Mouse (Mus musculus): ENCODE data around the gene Tgfbr2. TPM values are rescaled to one million over a fixed set of nuclear protein-coding genes. Genes with fewer than 3 reads are reported as not detected.

Gene Tgfbr2
- polyA plus RNA-seq, 1 experiment from 2014 or later = 6.5 TPM

DNA sequence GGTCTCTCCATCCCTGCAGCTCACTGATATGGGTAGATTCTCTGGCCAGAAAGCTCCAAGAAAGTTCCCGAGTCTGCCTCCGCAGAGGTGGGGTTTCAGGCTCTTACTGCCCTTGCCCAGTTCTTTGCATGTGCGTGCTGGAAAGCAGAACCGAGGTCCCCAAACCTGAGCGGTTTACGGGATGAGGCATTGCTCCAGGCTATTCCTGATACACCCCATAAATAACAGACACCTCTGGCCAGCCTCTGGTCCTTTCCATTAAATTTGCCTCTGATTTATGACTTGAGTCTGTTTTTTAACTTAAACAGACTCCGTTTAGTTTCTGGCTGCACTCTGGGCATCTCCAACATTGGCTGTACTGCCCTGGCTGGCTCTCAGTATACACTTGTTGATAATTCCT is 26.4 kb downstream of the Tgfbr2 start:
- no peak overlapping the region for H3K4me2 ChIP-seq (ENCODE audit: low read length)
- WGBS = 94% methylated on average over 7 of the region's 7 CpGs
- no peaks in the 10 kb centered on the region for H3K36me3 ChIP-seq (ENCODE audit: control insufficient read depth, insufficient read depth)
- no peaks in the 10 kb centered on the region for H3K9me3 ChIP-seq (ENCODE audit: control insufficient read depth, low read length)
- ATAC-seq = no peak
- H3K4me3 ChIP-seq (replicated peaks; ENCODE audit: low read length) = no peak overlapping the region
- H3K4me1 ChIP-seq (replicated peaks; ENCODE audit: control insufficient read depth, insufficient read depth, low read length) = 0 out of 2 replicates have a peak, but pooled peaks cover 2% of the 10 kb centered on the region
- no peaks in the 10 kb centered on the region; the same call in 1 of the 2 replicates for H3K27me3 ChIP-seq (replicated peaks; ENCODE audit: control insufficient read depth, insufficient read depth, low read length)
- no peak overlapping the region for H3K9ac ChIP-seq (replicated peaks; ENCODE audit: low read depth, low read length)
- no peak overlapping the region for H3K27ac ChIP-seq (ENCODE audit: low read length)

DNA sequence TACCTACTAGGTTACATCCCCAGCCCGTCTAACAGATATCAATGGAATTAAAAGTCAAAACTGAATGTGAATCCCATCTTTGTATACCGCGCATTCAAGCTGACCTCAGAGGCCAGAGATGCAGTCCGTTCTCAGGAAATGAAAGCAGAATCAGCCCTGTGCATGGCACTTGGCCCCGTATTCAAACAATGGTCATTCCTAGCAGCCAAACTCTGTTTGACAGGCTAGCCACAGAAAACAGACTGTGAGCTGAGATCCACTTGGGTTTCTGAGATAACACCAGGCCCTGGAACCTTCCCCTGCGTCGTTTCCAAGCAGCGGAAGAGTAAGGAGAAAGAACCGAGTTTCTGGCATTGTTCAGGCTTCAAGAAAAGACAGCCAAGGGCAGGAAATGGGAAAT is 28.9 kb downstream of the Tgfbr2 start:
- H3K4me1 ChIP-seq (replicated peaks; ENCODE audit: control insufficient read depth, insufficient read depth, low read length) = 0 out of 2 replicates have a peak, but pooled peaks cover 2% of the 10 kb centered on the region
- H3K9ac ChIP-seq (replicated peaks; ENCODE audit: low read depth, low read length) = no peak overlapping the region
- no peak overlapping the region for H3K4me2 ChIP-seq (ENCODE audit: low read length)
- H3K9me3 ChIP-seq (ENCODE audit: control insufficient read depth, low read length) = no peaks in the 10 kb centered on the region
- peak overlapping the region; percentile 17; the same call in 1 of the 2 replicates for H3K27ac ChIP-seq (ENCODE audit: low read length)
- H3K4me3 ChIP-seq (replicated peaks; ENCODE audit: low read length) = no peak overlapping the region
- WGBS = 66% methylated on average over 9 of the region's 9 CpGs
- no peak for ATAC-seq
- H3K36me3 ChIP-seq (ENCODE audit: control insufficient read depth, insufficient read depth) = no peaks in the 10 kb centered on the region
- H3K27me3 ChIP-seq (replicated peaks; ENCODE audit: control insufficient read depth, insufficient read depth, low read length) = no peaks in the 10 kb centered on the region; the same call in 1 of the 2 replicates

DNA sequence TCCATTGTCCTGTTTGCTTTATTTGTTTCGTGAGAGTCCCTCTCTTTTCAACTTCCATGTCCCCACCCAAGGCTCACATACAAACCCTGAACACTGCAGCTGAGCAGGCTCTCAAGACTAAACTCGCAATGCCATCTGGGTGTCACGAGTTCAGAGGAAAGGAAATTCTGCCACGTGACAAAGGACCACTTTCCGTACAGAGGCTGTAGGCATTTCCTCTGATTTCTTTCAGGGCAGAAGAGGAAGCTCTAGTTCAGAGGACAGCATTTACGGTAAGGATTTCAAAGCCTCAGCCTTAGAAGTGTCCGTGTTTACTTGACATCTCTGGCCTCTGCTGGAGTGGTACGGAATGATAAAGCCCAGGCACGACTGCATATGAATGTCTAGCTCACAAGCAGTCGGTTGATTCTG is 29.9 kb downstream of the Tgfbr2 start:
- Histone ChIP-seq H3K4me3 (replicated peaks; ENCODE audit: low read length) (no peak overlapping the region), H3K9me3 (ENCODE audit: control insufficient read depth, low read length) (no peaks in the 10 kb centered on the region), H3K36me3 (ENCODE audit: control insufficient read depth, insufficient read depth) (no peaks in the 10 kb centered on the region), H3K4me2 (ENCODE audit: low read length) (no peak overlapping the region), H3K4me1 (replicated peaks; ENCODE audit: control insufficient read depth, insufficient read depth, low read length) (0 out of 2 replicates have a peak, but pooled peaks cover 2% of the 10 kb centered on the region), H3K27me3 (replicated peaks; ENCODE audit: control insufficient read depth, insufficient read depth, low read length) (no peaks in the 10 kb centered on the region; the same call in 1 of the 2 replicates), H3K9ac (replicated peaks; ENCODE audit: low read depth, low read length) (no peak overlapping the region), H3K27ac (ENCODE audit: low read length) (no peak overlapping the region)
- WGBS = 69% methylated on average over 10 of the region's 10 CpGs
- no peak for ATAC-seq

DNA sequence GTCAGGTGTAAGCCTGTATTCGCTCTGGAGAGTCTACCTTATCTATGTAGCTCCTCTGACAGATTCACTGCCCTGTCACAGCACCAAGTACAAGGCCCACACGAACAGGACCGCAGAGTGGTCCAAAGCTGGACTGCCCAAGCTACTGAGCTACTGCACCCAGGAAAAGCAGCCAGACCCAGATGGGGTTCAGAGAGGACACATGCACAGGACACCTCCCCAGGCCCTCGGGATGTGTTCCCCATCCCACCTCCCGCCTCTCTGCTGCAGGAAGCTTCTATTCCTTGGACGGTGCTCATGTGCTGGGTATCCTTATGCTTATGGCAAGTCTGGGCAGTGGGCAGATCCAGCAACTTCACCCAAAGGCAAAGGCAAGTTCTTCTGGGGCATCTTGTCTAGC is 34.7 kb downstream of the Tgfbr2 start:
- Histone ChIP-seq H3K4me1 (replicated peaks; ENCODE audit: control insufficient read depth, insufficient read depth, low read length) (peaks cover 7% of the 10 kb centered on the region; the same call in 1 of the 2 replicates), H3K27ac (ENCODE audit: low read length) (no peak overlapping the region), H3K9me3 (ENCODE audit: control insufficient read depth, low read length) (no peaks in the 10 kb centered on the region), H3K4me3 (replicated peaks; ENCODE audit: low read length) (no peak overlapping the region), H3K4me2 (ENCODE audit: low read length) (no peak overlapping the region), H3K27me3 (replicated peaks; ENCODE audit: control insufficient read depth, insufficient read depth, low read length) (no peaks in the 10 kb centered on the region), H3K9ac (replicated peaks; ENCODE audit: low read depth, low read length) (no peak overlapping the region), H3K36me3 (ENCODE audit: control insufficient read depth, insufficient read depth) (no peaks in the 10 kb centered on the region)
- 86% methylated on average over 6 of the region's 6 CpGs for WGBS
- ATAC-seq = no peak

DNA sequence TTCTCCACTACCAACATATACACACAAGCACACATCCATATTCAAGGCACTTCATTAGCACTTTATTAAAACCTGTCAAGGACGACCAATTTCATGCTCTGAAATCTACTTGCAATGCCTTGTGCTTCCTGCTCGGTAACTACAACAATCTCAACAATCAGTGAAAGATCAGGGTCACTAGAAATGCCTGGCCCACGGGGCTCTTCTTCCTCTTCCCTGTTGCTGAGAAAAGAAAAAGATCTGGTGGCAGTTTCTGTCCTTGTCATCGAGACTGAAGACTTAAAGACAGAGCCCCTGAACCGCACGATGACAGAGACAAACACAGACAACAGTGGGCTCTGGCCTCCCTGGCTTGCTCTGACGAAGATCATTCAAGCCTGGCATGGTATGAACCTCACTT is 35.6 kb downstream of the Tgfbr2 start:
- ATAC-seq = no peak
- no peaks in the 10 kb centered on the region for H3K9me3 ChIP-seq (ENCODE audit: control insufficient read depth, low read length)
- peaks cover 7% of the 10 kb centered on the region; the same call in 1 of the 2 replicates for H3K4me1 ChIP-seq (replicated peaks; ENCODE audit: control insufficient read depth, insufficient read depth, low read length)
- H3K27me3 ChIP-seq (replicated peaks; ENCODE audit: control insufficient read depth, insufficient read depth, low read length) = no peaks in the 10 kb centered on the region
- no peaks in the 10 kb centered on the region for H3K36me3 ChIP-seq (ENCODE audit: control insufficient read depth, insufficient read depth)
- no peak overlapping the region for H3K4me3 ChIP-seq (replicated peaks; ENCODE audit: low read length)
- H3K9ac ChIP-seq (replicated peaks; ENCODE audit: low read depth, low read length) = no peak overlapping the region
- no peak overlapping the region for H3K4me2 ChIP-seq (ENCODE audit: low read length)
- no peak overlapping the region for H3K27ac ChIP-seq (ENCODE audit: low read length)
- 85% methylated on average over 7 of the region's 7 CpGs for WGBS

DNA sequence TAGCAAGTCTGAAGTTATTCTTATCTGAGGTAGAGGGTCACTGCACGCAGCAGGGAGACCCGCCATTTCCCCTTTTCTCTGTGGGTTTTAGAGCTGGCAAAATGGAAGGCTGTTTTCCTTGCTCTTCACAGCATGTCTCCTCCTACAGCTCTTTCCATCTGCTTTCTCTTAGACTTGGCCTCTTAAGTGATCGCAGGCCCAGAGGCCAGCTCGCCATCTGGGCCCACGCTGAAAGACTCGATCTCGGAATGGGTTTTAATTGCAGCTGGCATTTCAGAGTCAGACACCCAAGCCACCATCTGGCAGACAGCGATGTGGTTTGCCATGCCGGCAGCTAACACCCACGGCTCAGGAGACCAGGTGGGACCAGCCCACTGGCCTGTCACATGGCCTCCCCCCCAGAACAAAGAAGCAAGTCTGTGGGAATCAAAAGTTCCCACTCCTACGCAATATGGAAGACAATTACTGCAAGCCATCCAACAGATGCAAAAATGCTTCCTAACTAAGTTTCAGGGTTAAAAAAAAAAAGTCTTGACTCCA is 36.5 kb downstream of the Tgfbr2 start:
- 38% methylated on average over 11 of the region's 11 CpGs for WGBS
- H3K36me3 ChIP-seq (ENCODE audit: control insufficient read depth, insufficient read depth) = no peaks in the 10 kb centered on the region
- H3K4me3 ChIP-seq (replicated peaks; ENCODE audit: low read length) = no peak overlapping the region
- no peak overlapping the region for H3K9ac ChIP-seq (replicated peaks; ENCODE audit: low read depth, low read length)
- ATAC-seq = peak; percentile 47; the same call in 1 of the 2 replicates
- H3K9me3 ChIP-seq (ENCODE audit: control insufficient read depth, low read length) = no peaks in the 10 kb centered on the region
- H3K4me1 ChIP-seq (replicated peaks; ENCODE audit: control insufficient read depth, insufficient read depth, low read length) = peaks cover 7% of the 10 kb centered on the region; the same call in 1 of the 2 replicates
- H3K4me2 ChIP-seq (ENCODE audit: low read length) = no peak overlapping the region
- no peaks in the 10 kb centered on the region for H3K27me3 ChIP-seq (replicated peaks; ENCODE audit: control insufficient read depth, insufficient read depth, low read length)
- peak overlapping the region; percentile 7; the same call in 1 of the 2 replicates for H3K27ac ChIP-seq (ENCODE audit: low read length)

DNA sequence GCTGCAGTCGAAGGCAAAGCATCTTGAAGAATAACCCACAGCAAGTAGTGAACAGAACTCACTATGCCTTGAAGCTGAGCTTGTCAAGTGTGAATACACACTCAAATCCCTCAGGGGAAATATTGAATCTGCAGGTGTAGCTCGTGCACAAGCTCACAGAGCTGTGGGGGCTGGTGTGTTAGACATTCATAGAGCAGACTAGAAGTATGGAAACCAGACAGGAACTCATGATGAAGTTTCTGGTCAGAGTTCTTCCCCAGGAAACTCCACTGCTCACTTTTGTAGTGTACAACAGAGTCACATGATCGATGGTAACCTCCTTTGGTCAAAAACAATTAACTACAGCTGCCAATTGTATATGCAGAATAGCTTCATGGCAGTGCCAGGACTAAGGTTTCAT is 37.5 kb downstream of the Tgfbr2 start:
- Histone ChIP-seq H3K9me3 (ENCODE audit: control insufficient read depth, low read length) (no peaks in the 10 kb centered on the region), H3K4me2 (ENCODE audit: low read length) (no peak overlapping the region), H3K27me3 (replicated peaks; ENCODE audit: control insufficient read depth, insufficient read depth, low read length) (no peaks in the 10 kb centered on the region), H3K9ac (replicated peaks; ENCODE audit: low read depth, low read length) (no peak overlapping the region), H3K27ac (ENCODE audit: low read length) (no peak overlapping the region), H3K36me3 (ENCODE audit: control insufficient read depth, insufficient read depth) (no peaks in the 10 kb centered on the region), H3K4me1 (replicated peaks; ENCODE audit: control insufficient read depth, insufficient read depth, low read length) (peaks cover 7% of the 10 kb centered on the region; the same call in 1 of the 2 replicates), H3K4me3 (replicated peaks; ENCODE audit: low read length) (no peak overlapping the region)
- 69% methylated on average over 3 of the region's 3 CpGs for WGBS
- no peak for ATAC-seq

DNA sequence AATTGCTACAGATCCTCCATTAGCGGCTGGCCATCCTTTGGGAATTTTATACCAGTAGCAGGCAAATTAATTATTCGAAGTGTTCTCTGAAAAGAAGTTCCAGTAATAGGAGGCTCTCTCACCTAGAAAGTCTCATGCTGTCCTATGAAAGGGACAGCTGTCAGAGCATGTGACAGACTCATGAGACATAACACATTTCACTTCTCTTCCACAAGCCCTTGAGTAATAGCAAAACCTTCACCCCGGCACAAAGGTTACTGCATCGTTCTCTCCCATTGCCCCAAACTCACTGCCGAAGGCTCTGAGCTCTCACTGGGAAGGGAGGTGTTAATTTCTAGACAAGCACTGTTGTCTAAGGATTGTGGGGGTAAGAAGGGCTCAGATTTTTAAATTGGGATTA is 38.3 kb downstream of the Tgfbr2 start:
- no peaks in the 10 kb centered on the region for H3K27me3 ChIP-seq (replicated peaks; ENCODE audit: control insufficient read depth, insufficient read depth, low read length)
- no peak overlapping the region for H3K4me2 ChIP-seq (ENCODE audit: low read length)
- no peak overlapping the region for H3K27ac ChIP-seq (ENCODE audit: low read length)
- WGBS = 46% methylated on average over 5 of the region's 5 CpGs
- H3K4me1 ChIP-seq (replicated peaks; ENCODE audit: control insufficient read depth, insufficient read depth, low read length) = peaks cover 7% of the 10 kb centered on the region; the same call in 1 of the 2 replicates
- no peak overlapping the region for H3K4me3 ChIP-seq (replicated peaks; ENCODE audit: low read length)
- H3K9ac ChIP-seq (replicated peaks; ENCODE audit: low read depth, low read length) = no peak overlapping the region
- no peaks in the 10 kb centered on the region for H3K36me3 ChIP-seq (ENCODE audit: control insufficient read depth, insufficient read depth)
- no peaks in the 10 kb centered on the region for H3K9me3 ChIP-seq (ENCODE audit: control insufficient read depth, low read length)
- ATAC-seq = no peak

DNA sequence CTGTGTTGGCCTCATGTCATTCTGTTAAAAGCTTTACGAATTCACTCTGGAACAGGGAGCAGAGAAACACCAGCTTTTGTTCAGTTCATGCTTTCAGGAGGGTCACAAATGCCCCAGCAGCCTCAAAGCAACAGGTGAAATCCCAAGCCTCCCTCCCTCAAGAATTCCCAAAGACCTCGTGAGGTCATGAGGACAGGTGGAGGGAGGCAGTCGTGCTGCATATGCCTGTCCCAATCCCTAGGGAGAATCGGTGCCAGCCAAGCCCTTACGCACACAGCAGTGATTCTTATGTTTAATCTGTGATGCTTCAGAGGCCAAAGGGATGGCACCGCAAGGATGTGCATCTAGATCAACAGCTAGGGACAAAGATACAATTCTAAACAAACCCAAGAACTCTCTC is 39.0 kb downstream of the Tgfbr2 start:
- no peak overlapping the region for H3K4me2 ChIP-seq (ENCODE audit: low read length)
- no peak for ATAC-seq
- no peak overlapping the region for H3K9ac ChIP-seq (replicated peaks; ENCODE audit: low read depth, low read length)
- no peak overlapping the region for H3K27ac ChIP-seq (ENCODE audit: low read length)
- peaks cover 7% of the 10 kb centered on the region; the same call in 1 of the 2 replicates for H3K4me1 ChIP-seq (replicated peaks; ENCODE audit: control insufficient read depth, insufficient read depth, low read length)
- no peaks in the 10 kb centered on the region for H3K36me3 ChIP-seq (ENCODE audit: control insufficient read depth, insufficient read depth)
- H3K9me3 ChIP-seq (ENCODE audit: control insufficient read depth, low read length) = no peaks in the 10 kb centered on the region
- H3K4me3 ChIP-seq (replicated peaks; ENCODE audit: low read length) = no peak overlapping the region
- H3K27me3 ChIP-seq (replicated peaks; ENCODE audit: control insufficient read depth, insufficient read depth, low read length) = no peaks in the 10 kb centered on the region
- WGBS = 63% methylated on average over 6 of the region's 6 CpGs

Measured in forebrain, embryonic 16.5 days (tissue).